Mouse (Mus musculus) heart, postnatal 0 days (tissue): ENCODE measurements at regions not wholly inside any gene's neighbourhood (a gene's known extent, or its start where the extent isn't known, plus 50 kb on each side); places are given as distances from the start of the nearest gene placed in this dataset.

Source experiments
- ATAC-seq: fragments of 200-750 bp; cut with Nextera tagmentation; 2 replicates; pipeline ENCODE4 v1.8.0; 2017; ENCODE audit warnings: low read depth, moderate number of reproducible peaks, moderate library complexity; ENCODE audit not compliant: insufficient read depth
- DNase-seq: peaks from one replicate; pipeline ENCODE4 v3.0.0-alpha.2; 2016; ENCODE audit warnings: low spot score
- H3K27ac ChIP-seq: fragments of 300-500 bp; sonication (generic); 2 replicates; pipeline ENCODE4 v1.5.1; 2014; ENCODE audit warnings: low read depth, mild to moderate bottlenecking
- H3K27me3 ChIP-seq: fragments of 300-500 bp; sonication (generic); 2 replicates; pipeline ENCODE4 v1.6.1; 2014; ENCODE audit warnings: low read length, mixed read lengths; ENCODE audit not compliant: control insufficient read depth, insufficient read depth
- H3K36me3 ChIP-seq: fragments of 300-500 bp; sonication (generic); replicated peaks from 2 replicates; pipeline ENCODE4 v1.6.1; 2014; ENCODE audit warnings: low read length, mixed read lengths; ENCODE audit not compliant: control insufficient read depth, insufficient read depth
- H3K4me1 ChIP-seq: fragments of 300-500 bp; sonication (generic); 2 replicates; pipeline ENCODE4 v1.6.1; 2014; ENCODE audit warnings: antibody characterized with exemption; ENCODE audit not compliant: control insufficient read depth, insufficient read depth
- H3K4me2 ChIP-seq: fragments of 300-500 bp; sonication (generic); 2 replicates; pipeline ENCODE4 v1.6.1; 2014; ENCODE audit warnings: low read depth, mild to moderate bottlenecking, low read length, moderate library complexity
- H3K4me3 ChIP-seq: fragments of 300-500 bp; sonication (generic); 2 replicates; pipeline ENCODE4 v1.5.1; 2014; ENCODE audit warnings: low read depth, low read length
- H3K9ac ChIP-seq: fragments of 300-500 bp; sonication (generic); replicated peaks from 2 replicates; pipeline ENCODE4 v1.6.1; 2014; ENCODE audit warnings: low read depth, low read length, mixed read lengths
- H3K9me3 ChIP-seq: fragments of 300-500 bp; sonication (generic); replicated peaks from 2 replicates; pipeline ENCODE4 v1.6.1; 2016; ENCODE audit warnings: low read length; ENCODE audit not compliant: control insufficient read depth
- CTCF ChIP-seq: IDR thresholded peaks from 2 replicates; pipeline ENCODE4 v1.5.1; 2016; ENCODE audit warnings: antibody characterized with exemption, control low read depth, low read depth
- EP300 ChIP-seq: IDR thresholded peaks from 2 replicates; pipeline ENCODE4 v1.6.1; 2016; ENCODE audit warnings: antibody characterized with exemption, low read depth
- WGBS: fragments of 180-500 bp; shearing (Covaris S2); extraction: QIAGEN DNeasy Blood & Tissue Kit; methylation state at CpG from one replicate; pipeline ENCODE4 v1.1.7; 2014; 5-methylcytosine and 5-hydroxymethylcytosine counted together

GRCm38 (mm10) chr2:133181216-133181615, 235.5 kb upstream of the Fermt1 start:
- no peak for ATAC-seq
- Histone ChIP-seq H3K4me1 (no peaks in the 10 kb centered on the region), H3K36me3 (no peaks in the 10 kb centered on the region), H3K4me3 (no peak overlapping the region), H3K27ac (no peak overlapping the region), H3K27me3 (no peaks in the 10 kb centered on the region), H3K9ac (no peak overlapping the region), H3K4me2 (no peak overlapping the region), H3K9me3 (no peaks in the 10 kb centered on the region)
- WGBS = 87% methylated on average over 1 of the region's 1 CpGs
- no peak for DNase-seq
- no peak for TF ChIP-seq CTCF
- TF ChIP-seq EP300 = no peak

DNA sequence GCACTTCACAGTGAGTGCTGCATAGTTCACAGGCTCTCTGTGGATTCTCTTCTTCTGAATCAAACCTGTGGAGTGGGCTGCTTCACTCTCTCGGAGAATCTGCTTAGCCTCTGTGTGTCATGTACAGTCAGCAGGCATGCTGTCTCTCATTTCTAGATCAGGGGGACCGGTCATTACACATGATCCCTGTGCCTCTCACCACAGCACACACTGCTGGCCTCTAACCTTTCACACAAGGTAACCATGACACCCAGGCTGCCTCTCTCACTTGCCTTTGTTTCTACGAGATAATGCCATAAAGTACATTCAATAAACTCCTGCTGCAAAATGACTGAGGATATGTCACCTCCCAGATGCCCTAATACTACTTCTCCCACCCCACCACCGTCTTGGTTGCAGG, 237.2 kb upstream of the Fermt1 start:
- H3K27me3 ChIP-seq = no peaks in the 10 kb centered on the region

DNA sequence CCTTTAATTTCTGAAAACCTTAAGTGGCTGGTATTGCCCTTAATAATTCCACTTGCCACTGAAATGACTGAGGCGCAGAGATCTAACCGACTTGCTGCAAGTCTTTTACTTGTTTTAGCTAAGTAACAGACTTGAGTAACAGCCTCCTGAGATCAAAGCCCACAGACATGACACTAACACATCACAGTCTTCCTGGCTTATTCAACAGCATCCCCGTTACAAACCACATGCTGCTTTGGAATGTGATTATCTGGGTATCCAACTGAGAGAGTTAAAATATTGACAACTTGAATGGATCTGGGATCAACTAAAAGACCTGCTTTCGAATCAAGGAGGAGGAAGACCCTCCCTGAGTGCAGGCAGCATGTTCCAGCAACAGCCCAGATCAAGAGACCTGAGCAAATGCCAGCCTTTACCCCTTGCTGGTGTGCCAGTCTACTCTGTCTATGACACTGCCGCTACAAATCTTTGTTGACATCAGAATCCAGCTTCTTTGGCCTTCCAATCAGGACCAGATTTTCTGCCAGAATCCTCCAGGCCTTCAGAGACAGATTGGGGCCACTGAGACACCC, 258.7 kb upstream of the Fermt1 start:
- H3K4me3 ChIP-seq = no peak overlapping the region
- no peak overlapping the region for H3K27ac ChIP-seq
- no peaks in the 10 kb centered on the region for H3K9me3 ChIP-seq
- H3K27me3 ChIP-seq = no peaks in the 10 kb centered on the region
- no peak for TF ChIP-seq CTCF
- no peak for TF ChIP-seq EP300
- no peak overlapping the region for H3K4me2 ChIP-seq
- no peak for ATAC-seq
- H3K4me1 ChIP-seq = no peaks in the 10 kb centered on the region
- WGBS = 39% methylated on average over 5 of the region's 5 CpGs
- H3K9ac ChIP-seq = no peak overlapping the region
- no peak for DNase-seq
- H3K36me3 ChIP-seq = no peaks in the 10 kb centered on the region

More for the DNA sequence above, 237.2 kb upstream of the Fermt1 start:
- Histone ChIP-seq H3K4me2 (no peak overlapping the region), H3K36me3 (no peaks in the 10 kb centered on the region), H3K4me3 (no peak overlapping the region), H3K27ac (no peak overlapping the region), H3K9ac (no peak overlapping the region), H3K4me1 (no peaks in the 10 kb centered on the region), H3K9me3 (no peaks in the 10 kb centered on the region)
- TF ChIP-seq EP300 (no peak), CTCF (no peak)
- WGBS = 68% methylated on average over 4 of the region's 4 CpGs
- no peak for ATAC-seq
- DNase-seq = no peak

DNA sequence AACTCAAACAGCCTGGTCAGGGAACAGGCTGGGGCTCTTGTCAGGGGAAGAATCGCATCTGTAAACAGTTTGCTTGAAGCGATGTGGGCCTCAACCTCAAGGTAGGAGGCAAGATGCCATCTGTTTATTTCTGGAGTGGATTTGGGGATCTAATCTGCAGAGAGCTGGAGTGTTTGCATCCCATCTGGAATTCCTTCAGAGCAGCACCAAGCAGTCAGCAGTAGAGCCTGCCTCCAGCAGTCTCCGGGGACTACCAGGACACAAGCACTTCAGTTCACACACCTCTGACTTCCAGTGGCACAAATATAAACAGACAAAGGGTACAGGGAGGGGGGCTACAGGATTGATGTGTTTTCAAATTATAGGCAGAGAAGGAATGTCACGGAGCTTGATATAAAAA, 262.8 kb upstream of the Fermt1 start:
- Histone ChIP-seq H3K4me1 (no peaks in the 10 kb centered on the region), H3K27ac (no peak overlapping the region), H3K36me3 (no peaks in the 10 kb centered on the region), H3K4me2 (no peak overlapping the region), H3K9ac (no peak overlapping the region), H3K4me3 (no peak overlapping the region), H3K9me3 (no peaks in the 10 kb centered on the region), H3K27me3 (no peaks in the 10 kb centered on the region)
- ATAC-seq (no peak), DNase-seq (no peak)
- 41% methylated on average over 4 of the region's 4 CpGs for WGBS
- TF ChIP-seq CTCF (no peak), EP300 (no peak)

GRCm38 (mm10) chr2:133221762-133222556, 276.3 kb upstream of the Fermt1 start:
- TF ChIP-seq EP300 (no peak), CTCF (no peak)
- ATAC-seq = no peak
- no peak for DNase-seq
- Histone ChIP-seq H3K9ac (no peak overlapping the region), H3K4me2 (no peak overlapping the region), H3K4me3 (no peak overlapping the region), H3K36me3 (no peaks in the 10 kb centered on the region), H3K9me3 (no peaks in the 10 kb centered on the region), H3K27me3 (no peaks in the 10 kb centered on the region), H3K27ac (no peak overlapping the region), H3K4me1 (no peaks in the 10 kb centered on the region)
- WGBS = 71% methylated on average over 4 of the region's 4 CpGs
